Mouse (Mus musculus): ENCODE measurements around the gene Nfat5.

The Nfat5 gene

DNA sequence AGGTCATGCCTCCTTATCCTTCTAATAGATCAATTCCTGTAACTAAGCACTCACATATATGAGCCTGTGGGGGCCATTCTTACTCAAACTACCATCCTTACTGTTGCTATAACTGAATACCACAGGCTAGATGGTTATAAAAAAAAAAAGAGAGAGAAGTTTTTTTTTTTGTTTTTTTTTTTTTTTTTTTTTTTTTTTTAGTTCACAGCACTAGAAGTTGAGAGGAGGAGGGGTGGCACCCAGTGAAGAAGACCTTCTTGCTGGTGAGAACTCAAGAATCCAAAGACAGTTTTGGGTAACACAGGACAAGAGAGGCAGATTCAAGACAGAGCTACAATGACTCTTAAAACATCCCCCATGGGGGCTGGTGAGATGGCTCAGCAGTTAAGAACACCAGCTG is 102.1 kb downstream of the Nfat5 start:
- in situ Hi-C loops (cut with MboI, MseI) = no loop called here

DNA sequence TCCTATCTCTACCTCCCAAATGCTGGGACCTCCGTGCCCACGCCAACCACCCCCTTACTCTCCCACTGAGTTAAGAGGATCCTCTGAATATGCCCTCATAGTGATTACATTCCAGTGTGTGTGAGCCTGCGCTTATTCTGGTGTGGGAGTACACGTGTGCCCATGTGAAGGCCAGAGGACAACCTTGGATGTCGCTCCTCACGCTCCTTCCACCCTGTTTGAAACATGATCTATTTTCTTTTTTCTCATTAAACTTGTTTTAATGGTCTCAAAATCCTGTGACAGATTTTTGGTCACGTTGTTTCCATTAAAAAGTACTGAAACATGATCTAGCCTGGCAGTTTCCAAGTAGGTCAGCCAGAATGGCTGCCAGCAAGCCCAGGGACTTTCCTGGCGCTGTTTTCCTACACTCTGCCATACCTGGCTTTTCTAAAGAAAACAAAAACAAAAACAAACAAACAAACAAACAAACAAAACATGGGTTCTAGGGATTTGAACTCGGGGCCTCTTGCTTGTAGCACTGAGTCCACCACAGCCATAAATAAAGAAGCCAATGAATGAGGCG is 102.9 kb downstream of the Nfat5 start:
- in situ Hi-C loops (cut with MboI, MseI) = no loop called here

DNA sequence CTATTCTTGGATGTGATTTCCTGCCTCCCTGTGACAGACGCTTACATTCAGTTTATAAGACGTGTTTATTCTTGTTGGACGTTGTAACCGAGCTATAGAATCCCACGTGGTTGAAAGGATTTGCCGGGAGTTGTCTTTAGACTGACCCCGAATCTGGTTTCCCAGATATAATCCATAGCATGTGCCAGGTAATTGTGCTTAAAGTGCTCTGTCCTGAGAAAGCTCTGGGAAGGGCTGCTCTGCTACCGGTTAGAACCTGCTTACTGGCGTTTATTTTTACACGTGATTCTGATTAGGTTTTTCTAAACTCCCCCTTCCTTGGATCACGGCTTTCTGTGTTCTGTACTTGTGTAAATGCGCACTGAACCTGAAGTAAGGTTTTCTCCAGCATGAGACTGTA is 104.4 kb downstream of the Nfat5 start:
- in situ Hi-C loops (cut with MboI, MseI) = no loop called here

DNA sequence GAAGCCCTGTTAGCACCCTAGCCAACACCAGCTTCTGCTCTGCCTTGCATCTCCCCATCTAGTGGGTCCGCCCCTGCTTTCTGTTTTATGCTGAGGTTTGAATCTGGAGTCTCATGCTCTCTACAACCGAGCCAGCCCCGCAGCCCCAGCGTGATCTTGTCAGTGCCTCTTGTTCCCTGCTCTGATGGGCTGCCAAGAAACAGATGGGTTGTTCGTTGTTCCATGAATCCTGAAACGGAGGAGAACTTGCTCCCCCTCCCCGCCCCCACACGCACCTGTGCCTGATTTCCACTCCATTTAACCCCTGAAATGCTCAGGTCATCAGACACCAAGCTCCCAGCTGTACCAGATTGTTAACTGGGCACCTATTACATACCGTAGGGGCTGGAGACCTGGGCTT is 106.2 kb downstream of the Nfat5 start:
- in situ Hi-C loops (cut with MboI, MseI) = no loop called here

DNA sequence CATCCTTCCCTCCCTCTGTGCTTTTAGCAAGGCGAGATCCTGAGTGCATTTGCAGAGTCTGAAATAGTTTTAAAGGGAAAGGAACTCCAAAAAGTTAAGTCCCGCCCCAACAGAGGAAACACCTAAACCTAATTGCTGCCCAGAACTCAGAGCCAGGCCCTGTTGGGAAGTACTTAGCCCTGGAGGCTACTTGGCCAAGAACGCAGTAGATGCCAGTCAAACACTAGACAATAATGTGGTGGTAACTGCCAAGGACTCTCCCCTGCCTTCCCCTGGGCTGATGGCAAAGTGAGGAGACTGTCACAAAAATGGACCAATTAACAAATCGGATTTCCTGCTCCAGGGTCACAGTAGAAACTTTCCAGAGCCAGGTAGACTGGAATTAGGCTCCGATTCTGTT is 108.6 kb downstream of the Nfat5 start:
- in situ Hi-C loops (cut with MboI, MseI) = no loop called here

DNA sequence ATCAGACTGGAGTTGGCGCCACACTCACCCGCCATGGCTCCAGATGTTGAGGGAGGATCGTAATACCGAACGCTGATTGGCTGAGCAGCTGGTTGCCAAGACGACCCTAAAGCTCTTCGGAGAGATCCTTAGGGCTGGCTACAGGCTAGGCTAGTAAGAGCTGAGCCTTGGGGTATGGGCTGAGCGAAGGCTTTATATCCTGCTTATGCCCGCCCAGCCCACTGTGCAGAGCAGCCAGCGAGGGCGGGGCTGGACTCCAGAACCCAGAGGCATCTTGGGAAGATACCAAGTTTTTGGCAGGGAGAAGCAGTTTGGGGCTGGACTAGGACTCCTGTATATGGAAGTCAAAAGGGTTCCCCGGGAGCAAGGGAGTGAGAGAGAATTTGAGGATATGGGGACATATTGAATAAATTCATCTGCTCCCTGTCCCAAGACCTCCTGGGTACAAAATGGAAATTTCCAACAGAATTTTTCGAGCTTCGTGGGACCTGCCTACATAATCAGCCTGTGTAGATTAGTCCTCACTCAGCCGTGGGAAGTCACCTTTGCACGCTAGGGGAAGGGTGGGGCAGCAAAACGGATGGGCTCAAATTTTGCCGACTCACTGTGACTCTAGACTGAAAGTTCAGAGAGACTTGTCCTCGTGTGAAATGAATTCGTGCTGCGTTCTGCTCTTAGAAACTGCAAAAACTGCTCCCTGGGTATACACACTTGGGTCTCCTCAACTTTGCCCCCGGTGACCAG is 109.9 kb downstream of the Nfat5 start, which contains the start of gene Nqo1:
Gene Nqo1, minus strand, starts transcription at position 169 of the 744 bp plus-strand sequence.
- in situ Hi-C loops (cut with MboI, MseI) = no loop called here

DNA sequence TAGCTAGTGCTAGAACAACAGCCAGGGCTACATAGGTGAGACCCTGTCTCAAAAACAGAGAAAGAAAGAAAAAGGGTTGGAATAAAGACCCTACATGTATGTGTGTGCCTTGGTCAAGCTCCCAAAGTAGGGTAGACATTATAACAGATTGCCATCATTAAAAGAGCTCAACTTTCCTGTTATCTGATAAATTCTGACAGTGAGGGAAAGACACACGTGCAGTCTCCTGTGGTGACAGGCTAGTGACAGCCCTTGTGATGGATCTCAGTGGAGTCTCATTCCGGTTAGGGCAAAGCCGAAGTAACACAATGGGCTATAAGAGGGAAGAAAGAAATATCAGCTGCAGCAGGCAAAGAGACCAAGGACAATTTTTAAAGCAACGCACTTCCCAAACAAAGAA is 110.8 kb downstream of the Nfat5 start:
- in situ Hi-C loops (cut with MboI, MseI) = no loop called here

DNA sequence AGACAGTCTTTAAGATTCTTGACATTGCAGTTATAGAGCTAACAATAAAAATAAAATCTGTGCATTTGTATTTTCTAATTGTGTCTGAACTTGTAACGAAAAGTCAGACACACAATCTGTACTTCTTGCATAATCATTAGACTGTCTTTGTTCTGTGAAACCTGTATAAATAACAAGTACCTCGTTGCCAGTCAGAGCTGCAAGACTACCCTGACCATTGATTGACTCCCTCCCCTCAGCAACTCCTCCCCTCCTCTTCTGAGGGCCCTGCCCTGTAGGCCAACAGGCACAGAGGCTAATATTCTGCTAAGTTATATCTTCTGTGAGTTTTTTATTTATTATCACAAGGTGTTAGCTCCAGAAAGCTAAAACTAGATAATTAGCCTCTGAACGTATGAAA is 112.7 kb downstream of the Nfat5 start:
- in situ Hi-C loops (cut with MboI, MseI) = no loop called here

DNA sequence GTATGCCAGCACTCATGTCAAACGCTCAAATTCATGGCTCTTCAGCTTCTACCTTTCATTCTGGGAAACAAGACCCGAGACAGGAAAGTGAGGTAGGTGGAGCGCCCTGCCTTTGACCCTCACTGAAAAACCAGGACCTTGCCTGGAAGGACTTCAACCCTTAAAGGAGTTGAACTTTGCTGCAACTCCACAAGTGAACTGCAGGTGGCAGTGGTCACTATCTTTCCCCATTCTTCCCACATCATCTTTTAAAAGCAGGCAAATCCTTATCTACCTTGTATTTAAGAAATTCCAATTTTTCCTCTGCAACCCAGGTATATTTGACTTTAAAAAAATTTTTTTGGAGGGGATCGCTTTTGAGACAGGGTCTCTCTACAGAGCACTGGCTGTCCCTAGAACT is 118.1 kb downstream of the Nfat5 start:
- in situ Hi-C loops (cut with MboI, MseI) = no loop called here

DNA sequence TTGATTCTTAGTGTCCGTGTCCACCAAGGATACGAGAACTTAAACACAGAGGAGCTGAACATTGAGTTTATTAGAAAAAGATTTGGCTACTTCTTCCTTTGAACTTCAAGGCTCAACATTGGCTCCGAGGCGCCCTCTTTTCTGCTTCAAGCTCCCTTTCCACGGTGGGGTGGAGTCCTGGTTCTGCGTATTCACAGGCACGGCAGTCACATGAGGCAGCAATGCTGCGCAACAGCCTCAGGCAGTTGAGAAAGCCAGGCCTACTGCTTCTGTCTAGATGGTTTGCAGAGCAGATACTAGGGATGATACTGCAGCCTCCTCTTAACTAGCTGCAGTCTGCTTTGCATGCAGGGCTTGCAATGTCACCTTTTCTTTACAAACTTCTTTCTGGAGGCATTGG is 119.3 kb downstream of the Nfat5 start:
- in situ Hi-C loops (cut with MboI, MseI) = no loop called here

DNA sequence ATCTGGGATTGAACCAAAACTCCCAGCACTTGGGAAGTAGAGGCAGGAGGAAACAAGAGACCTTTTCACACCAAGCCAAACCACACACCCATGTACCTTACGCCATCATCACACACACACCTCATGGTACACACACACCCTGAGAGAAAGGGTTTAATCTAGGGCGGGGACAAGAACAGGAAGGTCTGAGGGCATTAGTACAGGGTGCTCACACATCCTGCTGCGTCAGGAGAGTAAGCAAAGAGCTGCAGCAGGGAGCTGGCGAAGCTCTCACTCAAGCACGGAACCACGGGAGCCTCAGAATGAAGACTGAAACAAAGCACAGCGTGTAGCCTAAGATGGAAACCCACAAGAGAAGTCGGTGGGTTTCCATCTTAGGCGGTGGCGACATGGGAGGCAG is 120.6 kb downstream of the Nfat5 start:
- in situ Hi-C loops (cut with MboI, MseI) = no loop called here

DNA sequence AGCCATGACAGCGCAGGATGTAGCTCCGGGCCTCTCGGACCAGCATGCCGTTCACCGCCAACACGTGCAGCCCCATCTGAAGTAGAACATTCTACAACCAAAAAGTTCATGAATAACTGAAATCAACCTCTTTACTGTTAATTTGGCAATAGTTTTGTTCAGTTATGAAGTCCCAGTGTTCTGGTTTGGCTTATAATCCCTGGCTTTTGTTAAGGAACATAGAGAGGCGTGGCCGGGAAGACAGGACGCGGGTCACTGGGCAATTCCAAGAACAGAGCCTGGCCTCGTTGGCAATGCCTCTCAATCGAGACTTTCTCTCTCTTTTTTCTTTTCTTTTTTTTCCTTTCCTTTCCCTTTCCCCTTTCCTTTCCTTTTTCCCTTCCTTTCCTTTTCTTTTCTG is 123.7 kb downstream of the Nfat5 start:
- in situ Hi-C loops (cut with MboI, MseI) = no loop called here

DNA sequence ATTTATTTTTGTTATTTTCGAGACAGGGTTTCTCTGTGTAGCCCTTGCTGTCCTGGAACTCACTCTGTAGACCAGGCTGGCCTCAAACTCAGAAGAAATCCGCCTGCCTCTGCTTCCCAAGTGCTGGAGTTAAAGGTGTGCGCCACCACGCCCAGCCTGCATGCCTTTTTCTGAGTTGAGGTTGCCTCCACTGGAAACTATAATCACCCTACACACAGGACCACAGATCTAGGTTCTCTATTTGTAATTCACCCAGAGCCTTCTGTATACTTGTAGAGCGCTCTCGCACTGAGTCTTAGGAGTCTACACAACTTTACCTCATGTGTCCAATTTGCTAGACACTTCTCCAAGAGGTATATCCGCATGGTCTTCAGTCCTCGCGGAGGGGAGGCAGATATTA is 130.9 kb downstream of the Nfat5 start:
- in situ Hi-C loops (cut with MboI, MseI) = loop anchor here (5.0 kb wide), 1 partner anchor 72 kb away; no protein-coding TSS in a partner anchor

DNA sequence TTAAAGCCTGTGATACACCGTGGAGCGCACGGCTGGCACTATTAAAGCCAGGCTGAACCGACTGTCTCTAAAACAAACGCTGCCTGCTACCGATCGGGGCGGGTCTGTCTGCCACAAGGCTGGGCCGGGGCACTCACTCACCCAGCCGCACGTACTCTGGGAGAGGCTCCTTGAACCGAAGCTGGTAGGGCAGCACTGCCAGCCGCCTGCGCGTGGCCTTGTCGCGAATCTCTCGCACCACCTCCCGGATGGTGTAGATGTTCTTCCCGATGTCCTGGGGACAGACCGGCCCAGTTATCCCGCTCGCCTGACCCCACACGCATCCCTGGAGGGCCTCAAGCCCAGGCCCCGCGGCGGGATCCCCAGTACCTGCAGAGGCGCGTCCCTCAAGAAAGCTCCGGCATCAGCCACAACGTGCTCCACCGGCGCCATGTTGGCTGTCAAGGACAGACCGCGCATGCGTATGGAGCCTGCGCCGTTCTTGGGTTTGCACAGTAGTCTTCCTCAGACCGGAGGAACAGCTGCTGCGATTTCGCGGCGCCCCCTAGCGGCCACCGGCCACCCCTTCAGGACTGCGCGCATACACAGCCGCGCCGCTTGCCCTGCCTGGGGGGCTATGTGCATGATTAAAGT is 131.4 kb downstream of the Nfat5 start, which contains the start of gene Nob1:
Gene Nob1, minus strand, starts transcription at position 455 of the 633 bp plus-strand sequence.
- in situ Hi-C loops (cut with MboI, MseI) = loop anchor here (5.0 kb wide), 1 partner anchor 72 kb away; no protein-coding TSS in a partner anchor

DNA sequence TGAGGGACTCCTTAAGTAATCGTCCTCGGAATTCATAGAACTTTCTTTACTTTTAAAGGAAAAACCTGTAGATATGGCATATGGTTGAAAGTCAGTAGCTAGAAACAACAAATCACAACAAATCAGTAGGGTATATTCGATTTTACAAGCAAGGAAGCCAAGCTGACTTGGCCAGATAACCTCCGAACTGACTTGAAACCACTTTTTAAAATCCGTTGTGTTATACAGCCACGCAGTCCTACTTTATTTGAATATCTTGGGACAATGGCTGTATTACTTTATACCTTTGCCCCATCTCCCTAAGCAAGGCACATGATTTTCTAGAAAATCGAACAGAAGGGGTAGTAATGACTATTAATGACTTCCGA is 131.9 kb downstream of the Nfat5 start:
- in situ Hi-C loops (cut with MboI, MseI) = no loop called here
